Mouse (Mus musculus) mouse embryonic stem cell (cell line): ENCODE measurements around the gene Nrxn2.

ENCODE experiments used
- in situ Hi-C, 2 experiments: fragments of 300-500 bp; cut with MboI; formaldehyde crosslinking; loops; 1 replicate in 1 of 2; 3 replicates in 1 of 2; pipeline ENCODE4 v1.14.3; 2019 to 2020; ENCODE audit warnings: low sequenced_read_pairs in 2 of 2, low pct_unique_long_range_greater_than_20kb in 1 of 2, mixed read lengths in 1 of 2; ENCODE audit not compliant: unreplicated experiment in 1 of 2

Nrxn2 gene

DNA sequence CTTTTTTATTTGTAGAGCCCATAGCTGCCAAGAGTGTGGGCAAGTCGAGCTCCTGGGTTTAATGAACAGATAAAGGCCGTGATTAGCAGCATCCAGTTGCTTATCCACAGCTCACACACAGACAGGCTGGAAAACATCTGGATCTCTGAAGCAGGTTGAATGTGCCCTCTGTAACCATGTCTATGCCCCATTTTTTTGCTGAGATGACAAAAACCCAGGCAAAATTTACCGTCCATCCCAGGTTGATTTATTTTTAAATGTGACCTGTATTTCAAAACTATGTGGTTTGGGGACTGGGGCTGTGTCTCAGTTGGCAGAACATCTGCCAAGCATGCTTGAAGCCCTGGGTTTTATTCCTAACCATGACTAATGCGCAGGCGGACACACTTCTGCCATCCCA, 9.4 kb upstream of the Nrxn2 start:
- in situ Hi-C loops = no loop called here

DNA sequence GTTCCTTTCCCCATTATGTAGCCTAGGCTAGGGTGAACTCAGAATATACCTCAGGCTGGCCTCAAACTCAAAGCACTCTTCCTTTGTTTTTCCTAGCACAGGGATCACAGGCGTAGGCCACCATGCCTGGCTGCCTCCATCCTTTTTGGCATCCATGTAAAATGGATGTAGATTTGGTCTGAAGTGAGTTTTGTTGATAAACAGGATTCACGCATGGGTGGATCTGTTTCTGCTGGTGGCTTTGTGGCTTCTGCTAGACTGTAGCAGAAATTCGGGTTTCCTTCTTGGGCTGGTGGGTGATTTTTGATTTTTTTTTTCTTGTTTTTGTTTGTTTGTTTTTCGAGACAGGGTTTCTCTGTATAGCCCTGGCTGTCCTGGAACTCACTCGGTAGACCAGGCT, 8.6 kb upstream of the Nrxn2 start:
- in situ Hi-C loops = no loop called here

- in situ Hi-C loops = no loop called here
These were observed 5.7 kb upstream of the Nrxn2 start for GRCm38 (mm10) chr19:6412798-6413197.

GRCm38 (mm10) chr19:6415454-6415853, 3.1 kb upstream of the Nrxn2 start:
- in situ Hi-C loops = no loop called here

DNA sequence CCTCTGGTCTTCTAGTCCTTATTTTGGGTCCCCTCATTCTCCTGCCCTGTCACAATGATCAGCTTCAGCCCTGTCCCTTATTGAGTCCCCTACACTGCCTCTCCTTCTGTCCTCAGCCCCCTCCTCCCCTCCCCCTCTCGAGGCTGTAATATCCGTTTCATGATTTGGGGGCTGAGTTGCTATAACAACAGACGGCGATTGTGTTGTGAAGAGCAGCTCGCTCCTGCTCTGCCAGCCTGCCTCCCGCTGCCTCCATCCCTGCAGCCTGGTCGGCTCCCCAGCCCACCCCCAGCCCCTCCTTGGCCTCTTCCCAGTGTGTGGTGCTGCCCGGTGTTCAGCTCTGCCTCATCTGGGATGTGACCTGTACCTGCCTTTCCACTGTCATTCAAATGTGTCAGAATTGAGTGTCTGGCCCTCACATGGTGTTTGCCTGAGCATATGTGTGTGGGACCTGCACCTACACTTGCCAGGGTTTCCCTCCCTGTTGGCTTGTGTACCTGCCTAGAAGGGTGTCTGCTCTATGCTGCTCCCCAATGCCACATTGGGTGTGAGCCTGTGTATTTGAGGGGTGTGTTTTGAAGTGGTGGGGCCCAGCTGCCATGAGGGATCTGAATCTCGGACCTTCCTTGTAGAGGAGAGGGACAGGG, 2.3 kb upstream of the Nrxn2 start:
- in situ Hi-C loops = no loop called here

- in situ Hi-C loops = no loop called here
These were observed 1.4 kb upstream of the Nrxn2 start for GRCm38 (mm10) chr19:6416894-6417761.

DNA sequence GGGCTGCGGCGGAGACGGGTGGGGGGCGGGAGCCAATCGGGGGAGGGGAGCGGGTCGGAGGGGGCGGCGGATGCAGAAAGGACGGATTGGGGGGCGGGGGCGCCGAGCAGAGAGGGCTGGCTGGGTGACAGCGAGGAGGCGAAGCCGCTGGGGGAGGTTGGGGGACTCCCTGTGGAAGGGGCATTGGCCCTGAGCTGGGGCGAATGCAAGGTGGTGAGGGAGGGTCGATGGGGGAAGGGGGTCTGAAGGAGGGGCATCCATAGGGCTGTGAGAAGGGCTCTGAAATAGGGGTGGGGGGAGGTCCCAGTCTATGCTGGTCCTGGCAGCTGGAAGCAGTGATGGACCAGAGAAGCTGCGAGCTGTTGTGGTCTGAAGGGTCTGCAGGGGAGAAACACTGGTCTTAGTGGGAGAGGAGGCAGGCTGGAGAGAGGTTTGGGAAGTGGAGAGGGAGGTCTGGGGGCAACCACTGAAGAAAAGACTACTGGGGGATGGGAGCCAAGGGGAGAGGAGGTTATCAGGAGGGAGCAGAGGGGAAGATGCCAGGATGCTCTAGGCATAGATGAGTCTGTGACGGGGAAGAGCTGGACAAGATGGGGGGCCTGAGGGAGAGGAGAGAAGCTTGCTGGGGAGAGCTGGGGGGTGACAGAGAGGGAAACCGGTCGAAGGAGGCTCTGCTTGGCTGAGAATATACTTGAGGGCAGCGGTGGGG, 607 bp downstream of the Nrxn2 start:
- in situ Hi-C loops = no loop called here

DNA sequence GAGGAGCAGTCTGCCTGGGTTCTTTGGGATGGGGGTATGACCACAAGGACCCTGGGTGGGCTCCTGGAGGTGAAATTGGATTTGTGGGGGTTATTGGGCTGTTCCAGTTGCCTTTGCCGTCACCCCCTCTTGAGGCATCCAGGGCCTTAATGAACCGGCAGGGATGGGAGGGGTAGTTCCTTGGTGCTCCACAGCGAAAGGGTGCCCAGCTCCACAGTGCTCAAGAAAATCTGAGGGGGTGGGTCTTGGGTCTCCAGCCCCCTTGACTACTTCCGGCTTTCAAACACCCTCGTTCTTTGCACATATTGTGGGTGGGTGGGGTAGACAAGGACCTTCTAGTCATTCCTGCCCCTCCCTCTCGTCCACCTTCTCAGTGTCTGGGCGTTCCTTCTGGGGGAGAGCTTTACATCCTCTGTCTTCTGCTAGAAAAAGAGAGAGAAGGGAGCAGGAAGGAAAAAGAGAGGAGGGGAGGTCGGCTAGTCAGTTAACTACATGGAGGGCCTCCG, 1.3 kb downstream of the Nrxn2 start:
- in situ Hi-C loops = no loop called here

DNA sequence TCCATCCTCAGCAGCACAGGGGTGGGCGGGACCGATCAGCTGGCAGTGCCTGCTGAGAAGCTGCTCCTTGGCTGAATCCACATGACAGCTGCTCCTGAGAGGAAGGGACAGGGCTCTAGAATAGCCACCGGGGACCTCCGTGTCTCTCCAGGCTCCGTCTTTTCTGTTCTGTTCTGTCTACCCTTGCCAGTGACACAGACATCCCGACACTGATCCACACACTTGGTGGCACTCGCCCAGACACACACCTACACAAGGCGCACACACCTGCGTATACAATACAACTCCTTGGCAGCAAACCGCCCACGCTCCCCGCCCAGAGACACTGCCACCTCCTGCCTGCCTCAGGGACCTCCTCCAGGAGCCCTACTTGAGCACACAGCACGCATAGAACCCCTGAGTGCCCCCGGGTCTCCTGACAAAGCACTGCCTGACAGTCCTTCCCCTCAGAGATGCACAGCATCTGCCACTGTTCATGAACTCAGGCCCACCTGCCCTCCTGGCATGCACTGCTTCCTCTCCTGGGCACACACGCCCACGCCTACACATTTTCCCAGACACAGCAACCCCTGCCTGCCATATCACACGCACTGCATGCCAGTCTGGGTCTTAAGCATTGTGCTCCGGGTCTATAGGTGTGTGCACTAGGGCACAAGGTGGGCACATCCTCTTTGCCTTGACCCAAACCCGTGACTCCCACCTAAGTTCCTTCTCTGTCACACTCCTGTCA, 2.1 kb downstream of the Nrxn2 start:
- in situ Hi-C loops = no loop called here

DNA sequence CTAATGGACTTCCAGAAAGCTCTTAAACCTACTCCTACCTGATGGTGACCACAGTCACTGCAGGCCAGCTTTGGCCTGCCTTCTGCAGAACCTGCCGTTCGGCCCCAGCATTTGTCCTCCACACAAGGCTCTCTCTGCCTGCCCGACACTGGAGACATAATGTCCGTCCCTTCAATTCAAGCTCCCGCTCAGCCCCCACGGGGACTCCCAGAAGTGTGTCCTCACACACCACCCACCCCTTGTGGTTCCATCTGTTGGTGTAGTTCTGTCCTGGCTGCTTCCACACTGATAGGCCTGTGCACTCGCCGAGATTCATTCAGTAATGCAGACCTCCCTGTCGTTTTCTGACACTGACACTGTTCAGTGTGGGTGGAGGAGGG, 2.7 kb downstream of the Nrxn2 start:
- in situ Hi-C loops = no loop called here

GRCm38 (mm10) chr19:6422014-6422413, 3.5 kb downstream of the Nrxn2 start:
- in situ Hi-C loops = no loop called here

- in situ Hi-C loops = no loop called here
These were observed 4.7 kb downstream of the Nrxn2 start for GRCm38 (mm10) chr19:6423241-6423640.

GRCm38 (mm10) chr19:6424137-6424881, 5.8 kb downstream of the Nrxn2 start:
- in situ Hi-C loops = no loop called here

DNA sequence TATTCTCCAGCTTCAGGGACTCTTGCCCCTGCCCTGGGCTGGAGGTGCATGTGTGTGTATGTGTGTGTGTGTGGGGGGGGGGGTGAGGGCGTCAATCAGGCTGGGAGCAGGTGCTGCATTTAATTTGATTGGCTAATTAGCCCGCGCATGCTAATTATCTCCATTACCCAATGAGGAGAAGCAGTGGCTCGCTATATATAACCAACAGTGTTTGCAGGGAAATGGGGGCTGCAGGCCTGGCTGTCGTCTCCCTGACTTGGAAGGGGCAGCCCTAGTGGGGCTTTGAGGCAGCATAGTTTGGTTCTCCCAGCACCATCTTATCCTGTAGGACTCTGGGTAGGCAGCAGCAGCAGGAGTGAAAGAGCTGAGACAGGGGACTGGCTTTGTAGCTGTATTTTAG, 7.1 kb downstream of the Nrxn2 start:
- in situ Hi-C loops = no loop called here

- in situ Hi-C loops = no loop called here
These were observed 8.4 kb downstream of the Nrxn2 start for GRCm38 (mm10) chr19:6426703-6427500.

DNA sequence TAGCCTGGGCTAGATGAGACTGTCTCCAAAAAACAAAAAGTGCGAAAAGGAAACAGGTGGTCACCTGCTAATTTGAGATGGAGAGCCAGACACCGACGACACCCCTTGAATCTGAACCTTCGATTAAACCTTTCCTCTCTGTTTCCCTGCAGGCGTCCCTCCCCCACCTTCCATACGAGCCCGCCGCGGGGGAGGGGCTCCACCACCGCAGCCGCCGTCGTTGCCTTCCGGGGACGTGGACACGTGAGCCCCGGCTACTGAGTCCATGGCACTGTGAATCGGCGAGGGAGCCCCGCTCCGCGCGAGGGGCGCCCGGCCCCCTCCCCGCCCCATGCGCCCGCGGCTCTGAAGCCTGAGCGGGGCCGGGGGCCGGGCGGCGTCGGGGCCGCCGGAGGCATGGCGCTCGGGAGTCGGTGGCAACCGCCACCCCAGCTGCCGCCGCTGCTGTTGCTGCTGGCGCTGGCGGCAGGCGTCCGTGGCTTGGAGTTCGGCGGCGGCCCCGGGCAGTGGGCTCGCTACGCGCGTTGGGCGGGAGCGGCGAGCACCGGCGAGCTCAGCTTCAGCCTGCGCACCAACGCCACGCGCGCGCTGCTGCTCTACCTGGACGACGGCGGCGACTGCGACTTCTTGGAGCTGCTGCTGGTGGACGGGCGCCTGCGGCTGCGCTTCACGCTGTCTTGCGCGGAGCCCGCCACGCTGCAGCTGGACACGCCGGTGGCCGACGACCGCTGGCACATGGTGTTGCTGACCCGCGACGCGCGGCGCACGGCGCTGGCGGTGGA, 9.3 kb downstream of the Nrxn2 start:
- in situ Hi-C loops = no loop called here
